Comparison of ENCODE assay signal across 15 mouse cellular contexts in genomic region chr1:172281522-172282254, GRCm38 (mm10). TPM values are rescaled to one million over a fixed set of nuclear protein-coding genes. Genes with fewer than 3 reads are reported as not detected.
DNase-seq lines count a peak whose midpoint lies in the region; ATAC-seq and TF ChIP-seq lines count a peak whose summit lies in the region.
"Had no signal": no experiment of that assay in that cellular context is flagged by ENCODE, and none has a peak within 500 bp of the region (broad histone marks: within the 10 kb centered on the region; RNA-seq: fewer than 3 reads in every experiment).

No protein-coding gene starts in this region.

- peak; percentile 25; the same call in 1 of the 2 replicates for ATAC-seq in kidney, embryonic 14.5 days (ENCODE audit: low FRiP score, low TSS enrichment)
- ATAC-seq in stomach, postnatal 0 days (ENCODE audit: low FRiP score, low TSS enrichment), result peak; percentile 73; the same call in 1 of the 2 replicates
- ATAC-seq: hindbrain, embryonic 16.5 days had no signal

- peak; percentile 46 for TF ChIP-seq CTCF in stomach, postnatal 0 days (IDR thresholded peaks at IDR 0.05; ENCODE audit: low read depth)

- no peak overlapping the region for H3K27ac ChIP-seq in kidney, embryonic 14.5 days (ENCODE audit: low read depth, low read length)
- no peak overlapping the region for H3K27ac ChIP-seq in stomach, postnatal 0 days (replicated peaks)
- H3K27ac ChIP-seq: liver, embryonic 14.5 days had no signal

- H3K4me2 ChIP-seq in kidney, embryonic 14.5 days (replicated peaks; ENCODE audit: low read depth, low read length), result no peak overlapping the region
- H3K4me2 ChIP-seq in stomach, postnatal 0 days (replicated peaks; ENCODE audit: low read depth), result no peak overlapping the region

- peak; percentile 81 for DNase-seq in adrenal gland, adult 2 months
- DNase-seq in adrenal gland, postnatal 4 days (ENCODE audit: low spot score in 2 of 2), result no peak
- DNase-seq in kidney, adult 18-20 months, result no peak
- peak; percentile 40 for DNase-seq in right cerebral cortex, postnatal 25 days
- DNase-seq in right cerebral cortex, adult 2 months (ENCODE audit: low spot score in 2 of 2), result no peak
- DNase-seq in stomach, postnatal 0 days (ENCODE audit: low spot score), result no peak
- DNase-seq in spleen, adult 12 weeks (ENCODE audit: low spot score), result no peak
- DNase-seq: cerebellum, postnatal 36 days; gastrocnemius, postnatal 36 days; midbrain, embryonic 14.5 days had no signal

- H3K9me3 ChIP-seq in kidney, embryonic 14.5 days (ENCODE audit: control insufficient read depth, low read length), result no peaks in the 10 kb centered on the region
- no peaks in the 10 kb centered on the region for H3K9me3 ChIP-seq in stomach, postnatal 0 days (ENCODE audit: control insufficient read depth, low read length)

- no peak for TF ChIP-seq EP300 in stomach, postnatal 0 days (optimal IDR thresholded peaks at IDR 0.05)

- no peak overlapping the region for H3K9ac ChIP-seq in kidney, embryonic 14.5 days (ENCODE audit: low read depth, low read length)
- no peak overlapping the region for H3K9ac ChIP-seq in stomach, postnatal 0 days (ENCODE audit: low read length)
- H3K9ac ChIP-seq: liver, embryonic 14.5 days had no signal

- H3K27me3 ChIP-seq in kidney, embryonic 14.5 days (ENCODE audit: control insufficient read depth, insufficient read depth, low read length), result no peaks in the 10 kb centered on the region
- H3K27me3 ChIP-seq in stomach, postnatal 0 days (ENCODE audit: control insufficient read depth, insufficient read depth, low read length), result no peaks in the 10 kb centered on the region

- 68% methylated on average over 10 of the region's 10 CpGs for WGBS in kidney, embryonic 14.5 days
- WGBS in stomach, postnatal 0 days, result 56% methylated on average over 10 of the region's 10 CpGs

- H3K4me1 ChIP-seq in kidney, embryonic 14.5 days (ENCODE audit: control insufficient read depth, insufficient read depth, low read length), result no peaks in the 10 kb centered on the region
- no peaks in the 10 kb centered on the region for H3K4me1 ChIP-seq in stomach, postnatal 0 days (replicated peaks; ENCODE audit: control insufficient read depth, insufficient read depth)

- no peak overlapping the region for H3K4me3 ChIP-seq in kidney, embryonic 14.5 days (ENCODE audit: low read length)
- no peak overlapping the region for H3K4me3 ChIP-seq in stomach, postnatal 0 days (ENCODE audit: low read depth, low read length)
- H3K4me3 ChIP-seq: erythroblast, embryonic 14.5 days had no signal

- no peaks in the 10 kb centered on the region for H3K36me3 ChIP-seq in kidney, embryonic 14.5 days (ENCODE audit: control insufficient read depth, insufficient read depth, low read length)
- no peaks in the 10 kb centered on the region; the same call in 1 of the 2 replicates for H3K36me3 ChIP-seq in stomach, postnatal 0 days (ENCODE audit: control insufficient read depth, insufficient read depth, low read length)

RNA-seq across cellular contexts. Expression of gene Atp1a2, which starts 16.2 kb away (rescaled TPM):
- 100 to 1,000 TPM; 126 to 247 TPM for total RNA-seq in adrenal gland, adult 2 months (2021)
- 57.3 and 85.0 TPM in 2 replicates for polyA plus RNA-seq in adrenal gland, adult 2 months (2012; rRNA removed)
- 10 to 100 TPM; 50.9 to 70.2 TPM for total RNA-seq in adrenal gland, postnatal 4 days (2021)
- polyA plus RNA-seq in kidney, embryonic 14.5 days (2014; fragmentation: Nextera tagmentation; extraction: Ambion mirVana), result 0.66 and 0.96 TPM in 2 replicates
- 3.1 and 4.1 TPM in 2 replicates for polyA plus RNA-seq in stomach, postnatal 0 days (2015; fragmentation: Nextera tagmentation; extraction: Ambion mirVana)
- polyA plus RNA-seq: erythroblast, embryonic 14.5 days had no signal

RNA-seq across cellular contexts. Expression of gene Igsf8, which starts 20.2 kb away (rescaled TPM):
- total RNA-seq in adrenal gland, adult 2 months (2021), result 10 to 100 TPM; 32.2 to 38.3 TPM
- 109 and 126 TPM in 2 replicates for polyA plus RNA-seq in adrenal gland, adult 2 months (2012; rRNA removed)
- total RNA-seq in adrenal gland, postnatal 4 days (2021), result 10 to 100 TPM; 45.3 to 55.6 TPM
- polyA plus RNA-seq in kidney, embryonic 14.5 days (2014; fragmentation: Nextera tagmentation; extraction: Ambion mirVana), result 39.5 and 53.1 TPM in 2 replicates
- polyA plus RNA-seq in stomach, postnatal 0 days (2015; fragmentation: Nextera tagmentation; extraction: Ambion mirVana), result 19.1 and 19.5 TPM in 2 replicates

RNA-seq across cellular contexts. Expression of gene Atp1a4, which starts 23.5 kb away (rescaled TPM):
- 1 to 10 TPM in 1 of 2 experiments, under 1 TPM in 1; 0.62 to 3.6 TPM for total RNA-seq in adrenal gland, adult 2 months (2021)
- polyA plus RNA-seq in adrenal gland, adult 2 months (2012; rRNA removed), result 0.90 and 0.91 TPM in 2 replicates
- under 1 TPM; 0.39 to 0.45 TPM for total RNA-seq in adrenal gland, postnatal 4 days (2021)
- polyA plus RNA-seq in kidney, embryonic 14.5 days (2014; fragmentation: Nextera tagmentation; extraction: Ambion mirVana), result not detected in 2 replicates
- polyA plus RNA-seq in stomach, postnatal 0 days (2015; fragmentation: Nextera tagmentation; extraction: Ambion mirVana), result not detected in 2 replicates
- polyA plus RNA-seq: erythroblast, embryonic 14.5 days; hindbrain, embryonic 16.5 days; midbrain, embryonic 14.5 days; urinary bladder, adult 2 months had no signal

RNA-seq across cellular contexts. Expression of gene Kcnj9, which starts 47.4 kb away (rescaled TPM):
- total RNA-seq in adrenal gland, adult 2 months (2021), result under 1 TPM; 0.09 to 0.17 TPM
- 0.67 and 0.85 TPM in 2 replicates for polyA plus RNA-seq in adrenal gland, adult 2 months (2012; rRNA removed)
- under 1 TPM; 0.11 to 0.20 TPM for total RNA-seq in adrenal gland, postnatal 4 days (2021)
- polyA plus RNA-seq in kidney, embryonic 14.5 days (2014; fragmentation: Nextera tagmentation; extraction: Ambion mirVana), result 0.20 TPM in 1 of 2 replicates, not detected in the other
- polyA plus RNA-seq in stomach, postnatal 0 days (2015; fragmentation: Nextera tagmentation; extraction: Ambion mirVana), result 0.07 TPM in 2 replicates
- total RNA-seq: gastrocnemius, postnatal 36 days had no signal

RNA-seq across cellular contexts. Expression of gene Kcnj10, which starts 59.3 kb away (rescaled TPM):
- total RNA-seq in adrenal gland, adult 2 months (2021), result 1 to 10 TPM; 1.0 to 1.1 TPM
- polyA plus RNA-seq in adrenal gland, adult 2 months (2012; rRNA removed), result 0.99 and 1.1 TPM in 2 replicates
- total RNA-seq in adrenal gland, postnatal 4 days (2021), result 1 to 10 TPM; 1.8 to 4.5 TPM
- 0.31 and 0.57 TPM in 2 replicates for polyA plus RNA-seq in kidney, embryonic 14.5 days (2014; fragmentation: Nextera tagmentation; extraction: Ambion mirVana)
- 0.17 and 0.25 TPM in 2 replicates for polyA plus RNA-seq in stomach, postnatal 0 days (2015; fragmentation: Nextera tagmentation; extraction: Ambion mirVana)
- total RNA-seq: gastrocnemius, postnatal 36 days had no signal
- polyA plus RNA-seq: erythroblast, embryonic 14.5 days had no signal

Comparison
In these comparisons a context has a peak if more than half of its experiments do, and no peak if none do; other contexts are left out.
1. DNase-seq: peak in adrenal gland, adult 2 months (single experiment) and right cerebral cortex, postnatal 25 days (single experiment); none in adrenal gland, postnatal 4 days (0 of 2), kidney, adult 18-20 months (single experiment), right cerebral cortex, adult 2 months (0 of 2), stomach, postnatal 0 days (single experiment) and spleen, adult 12 weeks (single experiment).
2. RNA of gene Atp1a2, which starts 16.2 kb away (polyA plus RNA-seq): 57.3 to 85.0 TPM in adrenal gland, adult 2 months; 3.1 to 4.1 TPM in stomach, postnatal 0 days and 0.66 to 0.96 TPM in kidney, embryonic 14.5 days; every median in the first group is over 10 times any median in the second.